Mouse (Mus musculus) heart, embryonic 12.5 days (tissue): ENCODE measurements at regions not wholly inside any gene's neighbourhood (a gene's known extent, or its start where the extent isn't known, plus 50 kb on each side); places are given as distances from the start of the nearest gene placed in this dataset.
A peak's percentile ranks its signal among the peaks of the same experiment; 100 is the strongest.

Source experiments
- ATAC-seq: fragments of 200-750 bp; cut with Nextera tagmentation; 2 replicates; pipeline ENCODE4 v1.8.0; 2017; ENCODE audit warnings: moderate TSS enrichment, moderate library complexity; ENCODE audit not compliant: insufficient number of reproducible peaks, low FRiP score
- H3K27ac ChIP-seq: fragments of 300-500 bp; sonication (generic); 2 replicates; pipeline ENCODE4 v1.5.1; 2016; ENCODE audit warnings: mild to moderate bottlenecking, moderate library complexity; ENCODE audit not compliant: poor library complexity, severe bottlenecking
- H3K27me3 ChIP-seq: fragments of 300-500 bp; sonication (generic); replicated peaks from 2 replicates; pipeline ENCODE4 v1.6.1; 2016; ENCODE audit warnings: mild to moderate bottlenecking, moderate library complexity
- H3K36me3 ChIP-seq: fragments of 300-500 bp; sonication (generic); 2 replicates; pipeline ENCODE4 v1.6.1; 2016; ENCODE audit warnings: mild to moderate bottlenecking, moderate library complexity
- H3K4me1 ChIP-seq: fragments of 300-500 bp; sonication (generic); replicated peaks from 2 replicates; pipeline ENCODE4 v1.6.1; 2016; ENCODE audit warnings: mild to moderate bottlenecking
- H3K4me2 ChIP-seq: fragments of 300-500 bp; sonication (generic); 2 replicates; pipeline ENCODE4 v1.6.1; 2016; ENCODE audit warnings: mild to moderate bottlenecking, moderate library complexity
- H3K4me3 ChIP-seq: fragments of 300-500 bp; sonication (generic); 2 replicates; pipeline ENCODE4 v1.5.1; 2016; ENCODE audit warnings: mild to moderate bottlenecking
- H3K9ac ChIP-seq: fragments of 300-500 bp; sonication (generic); 2 replicates; pipeline ENCODE4 v1.6.1; 2016; ENCODE audit warnings: mild to moderate bottlenecking, moderate library complexity
- H3K9me3 ChIP-seq: fragments of 300-500 bp; sonication (generic); replicated peaks from 2 replicates; pipeline ENCODE4 v1.6.1; 2016; ENCODE audit warnings: mild to moderate bottlenecking, moderate library complexity
- WGBS: fragments of 180-500 bp; shearing (Covaris S2); methylation state at CpG from one replicate; pipeline ENCODE4 v1.1.7; 2016; 5-methylcytosine and 5-hydroxymethylcytosine counted together

GRCm38 (mm10) chr2:63347562-63347961 lies 163.5 kb upstream of the Kcnh7 start:
- H3K27ac ChIP-seq: no peak overlapping the region
- no peak overlapping the region for H3K4me2 ChIP-seq
- ATAC-seq: no peak
- no peaks in the 10 kb centered on the region for H3K36me3 ChIP-seq
- 69% methylated on average over 3 of the region's 3 CpGs for WGBS
- no peaks in the 10 kb centered on the region for H3K4me1 ChIP-seq
- H3K27me3 ChIP-seq: no peaks in the 10 kb centered on the region
- no peak overlapping the region for H3K9ac ChIP-seq
- no peaks in the 10 kb centered on the region for H3K9me3 ChIP-seq
- H3K4me3 ChIP-seq: no peak overlapping the region

GRCm38 (mm10) chr2:63326750-63327149 lies 142.7 kb upstream of the Kcnh7 start:
- ATAC-seq: no peak
- no peak overlapping the region for H3K9ac ChIP-seq
- H3K9me3 ChIP-seq: no peaks in the 10 kb centered on the region
- no peak overlapping the region for H3K4me3 ChIP-seq
- H3K27ac ChIP-seq: no peak overlapping the region
- H3K4me2 ChIP-seq: no peak overlapping the region
- no peaks in the 10 kb centered on the region for H3K27me3 ChIP-seq
- no peaks in the 10 kb centered on the region for H3K36me3 ChIP-seq
- WGBS: 83% methylated on average over 4 of the region's 4 CpGs
- no peaks in the 10 kb centered on the region for H3K4me1 ChIP-seq

- Histone ChIP-seq H3K4me2 (no peak overlapping the region), H3K4me3 (no peak overlapping the region), H3K36me3 (no peaks in the 10 kb centered on the region), H3K27ac (no peak overlapping the region), H3K4me1 (no peaks in the 10 kb centered on the region), H3K27me3 (peaks cover 42% of the 10 kb centered on the region), H3K9me3 (no peaks in the 10 kb centered on the region), H3K9ac (no peak overlapping the region)
- no peak for ATAC-seq
Observed at GRCm38 (mm10) chr2:63280911-63281310, 96.8 kb upstream of the Kcnh7 start.

GRCm38 (mm10) chr2:63273799-63274203 lies 89.7 kb upstream of the Kcnh7 start:
- 3% methylated on average over 3 of the region's 3 CpGs for WGBS
- peak; percentile 95 for ATAC-seq

GRCm38 (mm10) chr2:63246091-63246612 lies 62.1 kb upstream of the Kcnh7 start:
- Histone ChIP-seq H3K9me3 (no peaks in the 10 kb centered on the region), H3K27me3 (no peaks in the 10 kb centered on the region), H3K36me3 (no peaks in the 10 kb centered on the region), H3K4me1 (no peaks in the 10 kb centered on the region), H3K4me2 (no peak overlapping the region), H3K27ac (no peak overlapping the region), H3K9ac (no peak overlapping the region), H3K4me3 (no peak overlapping the region)
- ATAC-seq: no peak
- 82% methylated on average over 4 of the region's 4 CpGs for WGBS

More at GRCm38 (mm10) chr2:63273799-63274203, 89.7 kb upstream of the Kcnh7 start:
- Histone ChIP-seq H3K4me2 (no peak overlapping the region), H3K27ac (no peak overlapping the region), H3K4me3 (no peak overlapping the region), H3K9ac (no peak overlapping the region), H3K9me3 (no peaks in the 10 kb centered on the region), H3K36me3 (no peaks in the 10 kb centered on the region), H3K4me1 (peaks cover 10% of the 10 kb centered on the region), H3K27me3 (peaks cover 24% of the 10 kb centered on the region)

- H3K4me2 ChIP-seq: no peak overlapping the region
- no peaks in the 10 kb centered on the region for H3K36me3 ChIP-seq
- H3K9me3 ChIP-seq: no peaks in the 10 kb centered on the region
- H3K27me3 ChIP-seq: no peaks in the 10 kb centered on the region
- 79% methylated on average over 3 of the region's 3 CpGs for WGBS
- no peak for ATAC-seq
- H3K27ac ChIP-seq: no peak overlapping the region
- H3K4me3 ChIP-seq: no peak overlapping the region
- no peaks in the 10 kb centered on the region for H3K4me1 ChIP-seq
- no peak overlapping the region for H3K9ac ChIP-seq
Observed at GRCm38 (mm10) chr2:63239326-63239725, 55.2 kb upstream of the Kcnh7 start.
